Mouse (Mus musculus): ENCODE results near the gene Tada2b. TPM values are rescaled to one million over a fixed set of nuclear protein-coding genes. Genes with fewer than 3 reads are reported as not detected.

Gene Tada2b
- total and polyA plus RNA-seq, 3 experiments: 12.6 to 16.8 (median 15.5) TPM

DNA sequence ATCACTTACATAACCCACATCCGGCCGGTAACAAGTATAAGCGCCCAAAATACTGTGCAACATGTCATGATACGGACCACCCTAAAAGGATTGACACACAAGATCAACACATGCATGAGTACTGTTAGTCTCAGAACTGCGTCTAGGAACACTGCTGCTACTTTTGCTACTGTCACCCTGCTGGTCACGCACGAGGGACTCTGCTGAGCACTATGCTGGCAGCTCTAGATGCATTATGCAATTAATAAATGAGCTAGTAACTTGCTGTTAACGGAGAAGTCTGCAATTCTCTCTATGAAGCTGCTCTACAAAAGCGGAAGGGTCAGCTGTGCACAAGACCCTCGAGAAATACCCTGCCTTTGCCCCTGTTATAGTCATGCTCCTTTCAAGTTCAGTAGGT, 24.3 kb upstream of the Tada2b start:
- Histone ChIP-seq H3K9me3 (replicated peaks) (no peaks in the 10 kb centered on the region), H3K4me1 (ENCODE audit: insufficient read depth, low read depth, low read length) (peaks cover 4% of the 10 kb centered on the region; the same call in 1 of the 2 replicates), H3K4me3 (ENCODE audit: low read depth, low read length) (no peak overlapping the region), H3K27me3 (ENCODE audit: insufficient read depth, low read length) (no peaks in the 10 kb centered on the region), H3K36me3 (replicated peaks) (peaks cover 94% of the 10 kb centered on the region)
- ATAC-seq (ENCODE audit: extremely low read depth, insufficient number of reproducible peaks, low FRiP score, poor library complexity, severe bottlenecking): no peak
- no peak for DNase-seq (ENCODE audit: low spot score)
- TF ChIP-seq TAL1 (conservative IDR thresholded peaks at IDR 0.05; ENCODE audit: low read depth, low read length): no peak
- TF ChIP-seq GATA2 (IDR thresholded peaks at IDR 0.05; ENCODE audit: borderline replicate concordance, low read depth, low read length): no peak
- no peak for TF ChIP-seq POLR2AphosphoS5 (IDR thresholded peaks at IDR 0.05; ENCODE audit: insufficient replicate concordance, low read depth, low read length)
- no peak for TF ChIP-seq CTCF (IDR thresholded peaks at IDR 0.05; ENCODE audit: low read depth, low read length)
- TF ChIP-seq GATA1 (IDR thresholded peaks at IDR 0.05; ENCODE audit: borderline replicate concordance, low read length): no peak

DNA sequence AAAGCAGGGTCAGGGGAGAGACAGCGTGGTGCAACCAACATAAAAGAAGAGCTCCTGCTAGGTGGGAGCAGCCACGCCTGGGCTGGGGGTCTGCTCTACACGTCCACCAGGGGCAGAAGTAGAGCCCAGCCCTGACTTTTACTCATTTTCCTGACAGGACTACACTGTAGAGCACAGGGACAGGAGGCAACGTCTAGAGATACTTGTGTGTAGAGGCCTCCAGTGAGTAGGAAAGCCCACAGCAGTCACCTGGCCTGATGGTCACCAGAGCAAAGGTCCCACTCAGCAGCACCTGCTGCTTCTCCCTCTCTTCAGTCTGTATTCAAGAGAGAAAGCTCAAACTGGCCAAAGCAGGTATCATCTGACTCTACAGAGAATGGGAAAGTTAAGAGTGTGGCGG, 21.6 kb upstream of the Tada2b start:
- DNase-seq (ENCODE audit: low spot score) (no peak), ATAC-seq (ENCODE audit: extremely low read depth, insufficient number of reproducible peaks, low FRiP score, poor library complexity, severe bottlenecking) (no peak)
- TF ChIP-seq GATA2 (IDR thresholded peaks at IDR 0.05; ENCODE audit: borderline replicate concordance, low read depth, low read length) (no peak), GATA1 (IDR thresholded peaks at IDR 0.05; ENCODE audit: borderline replicate concordance, low read length) (no peak), POLR2AphosphoS5 (IDR thresholded peaks at IDR 0.05; ENCODE audit: insufficient replicate concordance, low read depth, low read length) (no peak), CTCF (IDR thresholded peaks at IDR 0.05; ENCODE audit: low read depth, low read length) (no peak), TAL1 (conservative IDR thresholded peaks at IDR 0.05; ENCODE audit: low read depth, low read length) (no peak)
- Histone ChIP-seq H3K4me1 (ENCODE audit: insufficient read depth, low read depth, low read length) (peaks cover 4% of the 10 kb centered on the region; the same call in 1 of the 2 replicates), H3K4me3 (ENCODE audit: low read depth, low read length) (no peak overlapping the region), H3K27me3 (ENCODE audit: insufficient read depth, low read length) (no peaks in the 10 kb centered on the region), H3K9me3 (replicated peaks) (no peaks in the 10 kb centered on the region), H3K36me3 (replicated peaks) (peaks cover 94% of the 10 kb centered on the region)

DNA sequence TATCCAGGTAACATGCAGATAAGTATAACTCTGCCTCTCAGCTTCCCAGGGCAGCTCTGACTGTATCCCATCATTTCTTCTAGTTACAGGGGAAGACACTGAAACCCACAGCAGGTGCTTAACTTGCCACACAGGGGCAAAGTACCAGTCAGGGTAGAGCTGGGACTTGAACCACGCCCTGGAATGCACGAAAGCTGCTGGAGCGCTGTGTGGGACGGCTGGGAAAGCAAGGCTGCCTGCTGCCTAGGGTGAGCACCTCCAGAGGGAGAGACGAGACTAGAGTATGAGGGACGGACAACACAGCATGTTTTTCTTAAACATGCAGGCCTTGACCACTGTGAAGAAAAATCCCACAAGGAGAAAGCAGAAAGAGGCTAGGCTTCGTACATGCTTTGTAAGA, 21.1 kb upstream of the Tada2b start:
- Histone ChIP-seq H3K9me3 (replicated peaks) (no peaks in the 10 kb centered on the region), H3K4me1 (ENCODE audit: insufficient read depth, low read depth, low read length) (peaks cover 4% of the 10 kb centered on the region; the same call in 1 of the 2 replicates), H3K27me3 (ENCODE audit: insufficient read depth, low read length) (no peaks in the 10 kb centered on the region), H3K4me3 (ENCODE audit: low read depth, low read length) (no peak overlapping the region), H3K36me3 (replicated peaks) (peaks cover 94% of the 10 kb centered on the region)
- DNase-seq (ENCODE audit: low spot score): no peak
- ATAC-seq (ENCODE audit: extremely low read depth, insufficient number of reproducible peaks, low FRiP score, poor library complexity, severe bottlenecking): no peak
- TF ChIP-seq POLR2AphosphoS5 (IDR thresholded peaks at IDR 0.05; ENCODE audit: insufficient replicate concordance, low read depth, low read length) (no peak), GATA1 (IDR thresholded peaks at IDR 0.05; ENCODE audit: borderline replicate concordance, low read length) (no peak), CTCF (IDR thresholded peaks at IDR 0.05; ENCODE audit: low read depth, low read length) (no peak), TAL1 (conservative IDR thresholded peaks at IDR 0.05; ENCODE audit: low read depth, low read length) (no peak)

DNA sequence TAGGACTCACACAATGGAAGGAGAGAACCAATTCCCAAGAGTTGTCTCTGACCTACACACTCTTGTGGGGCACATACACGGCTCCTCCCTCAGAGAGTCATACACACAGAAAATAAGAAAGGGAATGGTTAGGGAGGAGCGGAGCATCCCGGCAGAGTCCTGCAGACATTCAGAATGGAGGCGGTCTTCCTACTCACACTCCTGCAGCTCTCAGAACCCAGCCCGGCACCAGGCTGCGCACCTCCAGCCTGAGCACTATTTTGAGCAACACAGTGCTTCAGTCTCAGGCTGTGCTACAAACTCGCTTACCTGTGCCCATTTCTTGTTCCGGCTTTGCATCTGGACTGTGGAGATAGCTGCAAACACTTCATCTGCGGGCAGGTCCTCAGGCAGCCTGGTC, 10.6 kb upstream of the Tada2b start:
- no peaks in the 10 kb centered on the region for H3K9me3 ChIP-seq (replicated peaks)
- H3K27me3 ChIP-seq (ENCODE audit: insufficient read depth, low read length): no peaks in the 10 kb centered on the region
- no peak overlapping the region for H3K4me3 ChIP-seq (ENCODE audit: low read depth, low read length)
- peaks cover 74% of the 10 kb centered on the region for H3K36me3 ChIP-seq (replicated peaks)
- ATAC-seq (ENCODE audit: extremely low read depth, insufficient number of reproducible peaks, low FRiP score, poor library complexity, severe bottlenecking) (no peak), DNase-seq (ENCODE audit: low spot score) (no peak)
- TF ChIP-seq CTCF (IDR thresholded peaks at IDR 0.05; ENCODE audit: low read depth, low read length) (no peak), POLR2AphosphoS5 (IDR thresholded peaks at IDR 0.05; ENCODE audit: insufficient replicate concordance, low read depth, low read length) (no peak), TAL1 (conservative IDR thresholded peaks at IDR 0.05; ENCODE audit: low read depth, low read length) (no peak), GATA1 (IDR thresholded peaks at IDR 0.05; ENCODE audit: borderline replicate concordance, low read length) (no peak), GATA2 (IDR thresholded peaks at IDR 0.05; ENCODE audit: borderline replicate concordance, low read depth, low read length) (no peak)
- no peaks in the 10 kb centered on the region for H3K4me1 ChIP-seq (ENCODE audit: insufficient read depth, low read depth, low read length)

DNA sequence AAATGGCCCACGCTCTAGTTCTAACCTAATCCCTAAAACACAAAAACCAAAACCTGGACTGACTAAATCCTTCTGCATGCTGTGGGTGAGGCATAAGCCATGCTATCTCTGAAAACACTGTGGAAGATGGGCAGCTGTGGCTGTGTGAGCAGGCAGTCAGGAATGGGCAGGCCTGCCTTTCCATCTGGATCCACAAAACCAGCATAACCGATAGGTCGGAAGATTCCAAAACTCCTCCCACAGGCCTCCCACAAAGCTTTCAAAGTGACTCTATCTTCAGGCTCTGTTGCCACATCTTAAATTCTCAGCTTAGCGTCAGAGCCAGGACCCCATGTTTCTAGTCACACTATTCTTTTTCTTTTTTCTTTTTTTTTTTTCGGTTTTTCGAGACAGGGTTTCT, 9.8 kb upstream of the Tada2b start:
- DNase-seq (ENCODE audit: low spot score) (no peak), ATAC-seq (ENCODE audit: extremely low read depth, insufficient number of reproducible peaks, low FRiP score, poor library complexity, severe bottlenecking) (no peak)
- no peak overlapping the region for H3K4me3 ChIP-seq (ENCODE audit: low read depth, low read length)
- no peaks in the 10 kb centered on the region for H3K9me3 ChIP-seq (replicated peaks)
- H3K27me3 ChIP-seq (ENCODE audit: insufficient read depth, low read length): no peaks in the 10 kb centered on the region
- no peaks in the 10 kb centered on the region for H3K4me1 ChIP-seq (ENCODE audit: insufficient read depth, low read depth, low read length)
- no peak for TF ChIP-seq POLR2AphosphoS5 (IDR thresholded peaks at IDR 0.05; ENCODE audit: insufficient replicate concordance, low read depth, low read length)
- no peak for TF ChIP-seq CTCF (IDR thresholded peaks at IDR 0.05; ENCODE audit: low read depth, low read length)
- no peak for TF ChIP-seq GATA1 (IDR thresholded peaks at IDR 0.05; ENCODE audit: borderline replicate concordance, low read length)
- no peak for TF ChIP-seq GATA2 (IDR thresholded peaks at IDR 0.05; ENCODE audit: borderline replicate concordance, low read depth, low read length)
- no peak for TF ChIP-seq TAL1 (conservative IDR thresholded peaks at IDR 0.05; ENCODE audit: low read depth, low read length)
- H3K36me3 ChIP-seq (replicated peaks): peaks cover 70% of the 10 kb centered on the region

DNA sequence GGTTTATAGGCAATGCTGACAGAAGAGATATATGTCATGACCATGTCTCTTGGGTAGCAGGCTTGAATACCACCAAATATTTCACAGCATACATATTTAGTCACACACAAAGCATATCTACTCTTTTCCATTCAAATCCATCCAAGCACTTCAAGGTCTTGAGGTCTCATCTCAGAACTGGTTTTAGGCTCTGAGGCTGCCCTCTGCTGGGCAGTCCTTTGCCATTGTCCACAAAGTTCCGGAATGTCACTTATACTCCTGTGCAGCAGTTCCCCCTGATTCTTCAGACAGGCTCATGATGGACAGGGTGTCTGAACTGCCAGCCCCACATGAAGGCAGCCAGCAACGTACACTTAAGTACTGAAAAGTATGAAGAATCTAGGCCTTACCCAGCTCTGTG, 5.1 kb upstream of the Tada2b start:
- DNase-seq (ENCODE audit: low spot score): no peak
- TF ChIP-seq POLR2AphosphoS5 (IDR thresholded peaks at IDR 0.05; ENCODE audit: insufficient replicate concordance, low read depth, low read length) (no peak), CTCF (IDR thresholded peaks at IDR 0.05; ENCODE audit: low read depth, low read length) (no peak), GATA2 (IDR thresholded peaks at IDR 0.05; ENCODE audit: borderline replicate concordance, low read depth, low read length) (no peak), GATA1 (IDR thresholded peaks at IDR 0.05; ENCODE audit: borderline replicate concordance, low read length) (no peak)
- H3K4me1 ChIP-seq (ENCODE audit: insufficient read depth, low read depth, low read length): peaks cover 13% of the 10 kb centered on the region
- no peak for ATAC-seq (ENCODE audit: extremely low read depth, insufficient number of reproducible peaks, low FRiP score, poor library complexity, severe bottlenecking)
- H3K4me3 ChIP-seq (ENCODE audit: low read depth, low read length): no peak overlapping the region
- peaks cover 13% of the 10 kb centered on the region for H3K27me3 ChIP-seq (ENCODE audit: insufficient read depth, low read length)
- peaks cover 38% of the 10 kb centered on the region for H3K36me3 ChIP-seq (replicated peaks)
- no peaks in the 10 kb centered on the region for H3K9me3 ChIP-seq (replicated peaks)
